ENCODE assay signal across 8 mouse cellular contexts in the genomic region with DNA sequence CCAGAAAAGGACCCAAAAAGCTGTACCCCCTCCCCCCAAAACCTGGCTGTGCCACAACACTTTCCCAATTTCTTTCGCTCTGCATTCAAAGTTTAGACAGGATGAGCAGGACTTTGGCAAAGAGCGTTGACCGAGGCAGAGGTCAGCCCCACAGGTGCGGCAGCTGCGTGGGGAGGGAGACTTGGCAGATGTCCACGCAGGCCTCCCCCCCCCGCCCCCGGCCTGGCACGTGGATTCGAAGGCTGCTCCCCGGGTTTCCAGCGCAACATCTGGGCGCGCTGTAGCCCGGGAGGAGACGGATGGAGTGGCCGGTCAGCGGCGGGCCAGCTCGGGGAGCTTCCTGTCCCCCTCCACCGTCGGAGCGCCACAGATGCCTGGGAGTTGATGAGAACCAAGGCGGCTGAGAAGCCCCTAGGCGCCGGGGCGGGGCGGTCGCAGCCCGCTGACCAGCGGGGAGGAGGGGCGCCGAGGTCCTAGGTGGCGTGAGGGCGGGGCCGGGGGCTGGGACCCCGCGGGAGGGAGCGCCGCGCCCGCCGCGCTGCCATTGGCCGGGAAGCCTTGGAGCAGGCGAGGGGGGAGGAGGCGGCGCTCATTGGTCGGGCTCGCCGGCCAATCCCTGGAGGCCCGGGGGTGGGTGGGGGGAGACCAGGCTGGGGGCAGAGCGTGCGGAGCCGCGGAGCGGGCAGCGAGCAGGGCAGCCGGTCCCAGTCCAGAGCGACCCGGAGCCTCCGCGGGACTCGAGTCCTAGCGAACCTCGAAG. TPM values are rescaled to one million over a fixed set of nuclear protein-coding genes. Genes with fewer than 3 reads are reported as not detected.
DNase-seq lines count a peak whose midpoint lies in the region; ATAC-seq lines count a peak whose summit lies in the region.

Cnn3 (plus strand) TSS at position 637 of the 760 bp plus-strand sequence.

- DNase-seq in adrenal gland, adult 8-10 months = peak; percentile 88
- DNase-seq in embryo, embryonic 11.5 days (ENCODE audit: low read depth, low spot score) = peak; percentile 91
- DNase-seq in gastrocnemius, postnatal 36 days = peak; percentile 81 to 92
- no peak for DNase-seq in intestine, embryonic 14.5 days (ENCODE audit: low spot score)
- peak; percentile 85 for DNase-seq in left cerebral cortex, postnatal 14 days (ENCODE audit: low spot score in 2 of 2)
- peak; percentile 96 for DNase-seq in mesoderm, embryonic 11.5 days (ENCODE audit: low read depth, low spot score)
- DNase-seq in right cerebral cortex, postnatal 36 days (ENCODE audit: low spot score in 2 of 2) = peak; percentile 74 to 80
- DNase-seq in urinary bladder, postnatal 4 days (ENCODE audit: low spot score in 2 of 2) = peak; percentile 93 to 94

- intact Hi-C loops in gastrocnemius, postnatal 36 days (cut with DNase I) = loop anchor here (5.0 kb wide), 2 partner anchors 66 to 119 kb away; no protein-coding TSS in a partner anchor
- intact Hi-C loops in left cerebral cortex, postnatal 14 days (cut with DNase I) = loop anchor here (2.0 to 10.0 kb wide), 2 partner anchors 91 to 119 kb away; no protein-coding TSS in a partner anchor

- H3K27me3 ChIP-seq in intestine, embryonic 14.5 days (replicated peaks; ENCODE audit: control insufficient read depth, insufficient read depth, low read length) = no peaks in the 10 kb centered on the region

- peak; percentile 93 for ATAC-seq in intestine, embryonic 14.5 days (replicated peaks; ENCODE audit: low FRiP score, low TSS enrichment, low read depth)

- H3K9ac ChIP-seq in intestine, embryonic 14.5 days (ENCODE audit: low read length) = peak within 1 kb of the TSS; percentile 98

- H3K36me3 ChIP-seq in intestine, embryonic 14.5 days (ENCODE audit: control insufficient read depth, insufficient read depth, low read length) = no peaks in the 10 kb centered on the region

- peak within 1 kb of the TSS; percentile 85 for H3K4me2 ChIP-seq in intestine, embryonic 14.5 days (ENCODE audit: low read length)

- no peaks in the 10 kb centered on the region for H3K9me3 ChIP-seq in intestine, embryonic 14.5 days (ENCODE audit: control insufficient read depth, low read length)

- peak within 1 kb of the TSS; percentile 99 for H3K27ac ChIP-seq in intestine, embryonic 14.5 days (ENCODE audit: low read depth)

- WGBS in intestine, embryonic 14.5 days = 1% methylated on average over 64 of the region's 66 CpGs

- H3K4me1 ChIP-seq in intestine, embryonic 14.5 days (replicated peaks; ENCODE audit: control insufficient read depth, insufficient read depth, low read length) = peaks cover 33% of the 10 kb centered on the region

- peak within 1 kb of the TSS; percentile 92 for H3K4me3 ChIP-seq in intestine, embryonic 14.5 days (ENCODE audit: low read depth, low read length)

RNA-seq across cellular contexts. Expression of gene Cnn3, which starts in this region (rescaled TPM):
- total RNA-seq in adrenal gland, adult 8-10 months (2022) = 100 to 1,000 TPM; 268 to 287 (median 284) TPM
- 10 to 100 TPM; 19.5 to 22.7 TPM for total RNA-seq in gastrocnemius, postnatal 36 days (2021)
- 567 and 699 TPM in 2 replicates for polyA plus RNA-seq in intestine, embryonic 14.5 days (2014; fragmentation: Nextera tagmentation; extraction: Ambion mirVana)
- 10 to 100 TPM; 65.0 to 67.9 TPM for total RNA-seq in left cerebral cortex, postnatal 14 days (2021)
